24 mouse cellular contexts compared by ENCODE assay signal in the genomic region with DNA sequence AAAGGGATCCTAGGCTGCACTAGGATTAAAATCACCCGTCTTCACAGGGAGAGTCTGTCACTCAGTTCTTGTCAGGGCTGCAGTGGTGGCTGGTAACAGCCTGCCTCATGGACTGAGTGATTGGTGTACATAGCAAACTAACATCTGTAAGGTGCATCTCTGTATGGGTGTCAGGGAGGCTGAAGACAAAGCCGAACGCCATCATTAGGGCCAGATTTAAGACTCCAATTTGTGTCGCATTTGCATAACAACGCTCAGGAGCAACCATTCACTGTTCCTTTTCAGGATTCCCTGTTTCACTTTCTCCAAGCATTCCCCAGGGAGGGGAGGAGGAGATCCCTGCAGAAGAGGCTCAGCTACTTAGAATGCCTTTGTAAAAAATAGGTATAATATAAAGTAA.
A peak's percentile ranks its signal among the peaks of the same experiment; 100 is the strongest.
DNase-seq lines count a peak whose midpoint lies in the region; ATAC-seq lines count a peak whose summit lies in the region.
"Had no signal": no experiment of that assay in that cellular context is flagged by ENCODE, and none has a peak within 500 bp of the region (broad histone marks: within the 10 kb centered on the region; RNA-seq: fewer than 3 reads in every experiment).

No protein-coding gene starts in this region.

- H3K4me1 ChIP-seq in neural tube, embryonic 11.5 days (ENCODE audit: control insufficient read depth, insufficient read depth, low read length) = no peaks in the 10 kb centered on the region
- peaks cover 5% of the 10 kb centered on the region; the same call in 1 of the 2 replicates for H3K4me1 ChIP-seq in midbrain, embryonic 13.5 days (replicated peaks)
- H3K4me1 ChIP-seq: embryonic facial prominence, embryonic 12.5 days; heart, embryonic 13.5 days had no signal

- H3K9me3 ChIP-seq in neural tube, embryonic 11.5 days (ENCODE audit: control insufficient read depth, low read length) = no peaks in the 10 kb centered on the region
- H3K9me3 ChIP-seq in midbrain, embryonic 13.5 days = no peaks in the 10 kb centered on the region
- H3K9me3 ChIP-seq: embryonic facial prominence, embryonic 12.5 days; heart, embryonic 13.5 days had no signal

- no peak overlapping the region for H3K4me2 ChIP-seq in neural tube, embryonic 11.5 days (ENCODE audit: low read depth)
- no peak overlapping the region for H3K4me2 ChIP-seq in midbrain, embryonic 13.5 days (replicated peaks)
- H3K4me2 ChIP-seq: embryonic facial prominence, embryonic 12.5 days; heart, embryonic 13.5 days; liver, embryonic 11.5 days had no signal

- DNase-seq in embryo, embryonic 10 days (ENCODE audit: low spot score) = peak; percentile 9
- no peak for DNase-seq in embryo, embryonic 9.5 days (ENCODE audit: extremely low spot score)
- DNase-seq in neural tube, embryonic 11.5 days (ENCODE audit: low spot score) = peak; percentile 31
- DNase-seq in neural tube, embryonic 10.5 days (ENCODE audit: extremely low spot score, low spot score) = no peak
- peak; percentile 23 for DNase-seq in retina, postnatal 1 day
- DNase-seq in thymus, postnatal 0 days (ENCODE audit: low spot score) = no peak
- no peak for DNase-seq in adrenal gland, postnatal 14 days
- DNase-seq: adrenal gland, postnatal 36 days; cerebellum, postnatal 10 days; gastrocnemius, adult 2 months; heart, postnatal 4 days; left cerebral cortex, postnatal 4 days; lung, adult 2 months; spleen, adult 18-20 months; thymus, adult 18-20 months had no signal

- H3K27ac ChIP-seq in neural tube, embryonic 11.5 days (ENCODE audit: low read depth, low read length) = no peak overlapping the region
- 0 out of 2 replicates have a peak overlapping the region, but pooled peaks have one; percentile 10 for H3K27ac ChIP-seq in midbrain, embryonic 13.5 days
- H3K27ac ChIP-seq: embryonic facial prominence, embryonic 12.5 days; gastrocnemius, adult 2 months; heart, embryonic 13.5 days; layer of hippocampus, adult 2 months; macrophage had no signal

- H3K4me3 ChIP-seq in neural tube, embryonic 11.5 days (ENCODE audit: low read depth, low read length) = no peak overlapping the region
- H3K4me3 ChIP-seq in midbrain, embryonic 13.5 days (replicated peaks) = no peak overlapping the region
- H3K4me3 ChIP-seq: embryonic facial prominence, embryonic 12.5 days; gastrocnemius, adult 2 months; heart, embryonic 13.5 days; layer of hippocampus, adult 2 months had no signal

- 13% methylated on average over 5 of the region's 5 CpGs for WGBS in neural tube, embryonic 11.5 days
- WGBS in midbrain, embryonic 13.5 days = 7% methylated on average over 5 of the region's 5 CpGs

- no peak for ATAC-seq in neural tube, embryonic 11.5 days (ENCODE audit: insufficient read depth, low FRiP score, low TSS enrichment)
- ATAC-seq in midbrain, embryonic 13.5 days = 0 out of 2 replicates have a peak, but pooled peaks have one; percentile 63
- ATAC-seq: activated CD4-positive, CD25-positive, alpha-beta regulatory T cell, adult 4 months; CD4-positive, CD25-positive, alpha-beta regulatory T cell, adult 4 months; intestine, embryonic 16.5 days had no signal

- no peaks in the 10 kb centered on the region for H3K36me3 ChIP-seq in neural tube, embryonic 11.5 days (ENCODE audit: control insufficient read depth, insufficient read depth, low read length)
- no peaks in the 10 kb centered on the region for H3K36me3 ChIP-seq in midbrain, embryonic 13.5 days
- H3K36me3 ChIP-seq: embryonic facial prominence, embryonic 12.5 days; heart, embryonic 13.5 days had no signal

- H3K27me3 ChIP-seq in neural tube, embryonic 11.5 days (ENCODE audit: control insufficient read depth, insufficient read depth, low read length) = no peaks in the 10 kb centered on the region
- no peaks in the 10 kb centered on the region for H3K27me3 ChIP-seq in midbrain, embryonic 13.5 days
- H3K27me3 ChIP-seq: embryonic facial prominence, embryonic 12.5 days; heart, embryonic 13.5 days had no signal

- no peak overlapping the region for H3K9ac ChIP-seq in neural tube, embryonic 11.5 days (ENCODE audit: low read length)
- no peak overlapping the region for H3K9ac ChIP-seq in midbrain, embryonic 13.5 days (replicated peaks)
- H3K9ac ChIP-seq: embryonic facial prominence, embryonic 12.5 days; heart, embryonic 13.5 days had no signal

Comparison
In these comparisons a context has a peak if more than half of its experiments do, and no peak if none do; other contexts are left out.
1. DNase-seq: peak in embryo, embryonic 10 days (single experiment), neural tube, embryonic 11.5 days (single experiment) and retina, postnatal 1 day (single experiment); none in embryo, embryonic 9.5 days (single experiment), neural tube, embryonic 10.5 days (single experiment), thymus, postnatal 0 days (single experiment) and adrenal gland, postnatal 14 days (single experiment).